Mouse (Mus musculus): ENCODE measurements around the gene Syt3.

Gene Syt3

GRCm38 (mm10) chr7:44383980-44384715 lies at the start of gene Syt3:
Syt3 (plus strand) TSS chr7:44384102.
- peak; percentile 77 for DNase-seq (ENCODE audit: low spot score)

GRCm38 (mm10) chr7:44334139-44334538 lies 49.8 kb upstream of the Syt3 start:
- DNase-seq (ENCODE audit: low spot score), result no peak

- DNase-seq (ENCODE audit: low spot score), result no peak
Measured at GRCm38 (mm10) chr7:44335031-44335878, 48.6 kb upstream of the Syt3 start.

GRCm38 (mm10) chr7:44336046-44337021 lies 47.6 kb upstream of the Syt3 start:
- no peak for DNase-seq (ENCODE audit: low spot score)

GRCm38 (mm10) chr7:44337121-44337849 lies 46.6 kb upstream of the Syt3 start:
- no peak for DNase-seq (ENCODE audit: low spot score)

- DNase-seq (ENCODE audit: low spot score), result no peak
Measured at GRCm38 (mm10) chr7:44340226-44340625, 43.7 kb upstream of the Syt3 start.

GRCm38 (mm10) chr7:44341119-44341518 lies 42.8 kb upstream of the Syt3 start:
- no peak for DNase-seq (ENCODE audit: low spot score)

GRCm38 (mm10) chr7:44341714-44342113 lies 42.2 kb upstream of the Syt3 start:
- DNase-seq (ENCODE audit: low spot score), result no peak

- no peak for DNase-seq (ENCODE audit: low spot score)
Measured at GRCm38 (mm10) chr7:44343459-44344015, 40.4 kb upstream of the Syt3 start.

GRCm38 (mm10) chr7:44344622-44345021 lies 39.3 kb upstream of the Syt3 start:
- no peak for DNase-seq (ENCODE audit: low spot score)

- no peak for DNase-seq (ENCODE audit: low spot score)
Measured at GRCm38 (mm10) chr7:44349043-44349442, 34.9 kb upstream of the Syt3 start.

- DNase-seq (ENCODE audit: low spot score), result peak; percentile 96
Measured at GRCm38 (mm10) chr7:44350957-44351711, 32.8 kb upstream of the Syt3 start.

GRCm38 (mm10) chr7:44351881-44352749 lies 31.8 kb upstream of the Syt3 start:
- no peak for DNase-seq (ENCODE audit: low spot score)

- DNase-seq (ENCODE audit: low spot score), result no peak
Measured at GRCm38 (mm10) chr7:44352750-44353600, 30.9 kb upstream of the Syt3 start.

- no peak for DNase-seq (ENCODE audit: low spot score)
Measured at GRCm38 (mm10) chr7:44353601-44354340, 30.1 kb upstream of the Syt3 start.

GRCm38 (mm10) chr7:44355411-44355810 lies 28.5 kb upstream of the Syt3 start:
- DNase-seq (ENCODE audit: low spot score), result no peak

Measured in layer of hippocampus, adult 9-10 months (tissue).